Mouse (Mus musculus): ENCODE measurements around the gene Lmln. TPM values are rescaled to one million over a fixed set of nuclear protein-coding genes. Genes with fewer than 3 reads are reported as not detected.
"Not testable (repeated sequence)": the region's sequence is repeated elsewhere in the genome, so short reads cannot be mapped to it uniquely, and the experiment has no call there.

Lmln gene
- polyA plus RNA-seq, 1 experiment from 2014 or later = 1.8 TPM

- 72% methylated on average over 4 of the region's 4 CpGs for WGBS
- Histone ChIP-seq H3K4me3 (no peak overlapping the region), H3K27me3 (no peaks in the 10 kb centered on the region), H3K27ac (no peak overlapping the region), H3K36me3 (no peaks in the 10 kb centered on the region), H3K9me3 (no peaks in the 10 kb centered on the region), H3K4me2 (replicated peaks) (no peak overlapping the region), H3K4me1 (peaks cover 2% of the 10 kb centered on the region; the same call in 1 of the 2 replicates), H3K9ac (no peak overlapping the region)
- no peak for ATAC-seq (ENCODE audit: insufficient number of reproducible peaks, insufficient read depth, low FRiP score, low TSS enrichment)
Measured at GRCm38 (mm10) chr16:33036006-33036405, 26.3 kb upstream of the Lmln start.

GRCm38 (mm10) chr16:33042682-33043081 lies 19.6 kb upstream of the Lmln start:
- no peak overlapping the region for H3K4me3 ChIP-seq
- 94% methylated on average over 1 of the region's 1 CpGs for WGBS
- no peaks in the 10 kb centered on the region for H3K4me1 ChIP-seq

GRCm38 (mm10) chr16:33043268-33043667 lies 19.1 kb upstream of the Lmln start:
- H3K4me2 ChIP-seq (replicated peaks) = no peak overlapping the region
- H3K9me3 ChIP-seq = no peaks in the 10 kb centered on the region
- H3K4me1 ChIP-seq = no peaks in the 10 kb centered on the region
- 75% methylated on average over 2 of the region's 2 CpGs for WGBS
- H3K4me3 ChIP-seq = no peak overlapping the region
- H3K27ac ChIP-seq = no peak overlapping the region
- no peak for ATAC-seq (ENCODE audit: insufficient number of reproducible peaks, insufficient read depth, low FRiP score, low TSS enrichment)
- H3K27me3 ChIP-seq = no peaks in the 10 kb centered on the region
- H3K9ac ChIP-seq = no peak overlapping the region
- H3K36me3 ChIP-seq = no peaks in the 10 kb centered on the region

More at GRCm38 (mm10) chr16:33042682-33043081, 19.6 kb upstream of the Lmln start:
- Histone ChIP-seq H3K36me3 (no peaks in the 10 kb centered on the region), H3K27ac (no peak overlapping the region), H3K27me3 (no peaks in the 10 kb centered on the region), H3K9ac (no peak overlapping the region), H3K9me3 (no peaks in the 10 kb centered on the region), H3K4me2 (replicated peaks) (no peak overlapping the region)
- no peak for ATAC-seq (ENCODE audit: insufficient number of reproducible peaks, insufficient read depth, low FRiP score, low TSS enrichment)

- 82% methylated on average over 1 of the region's 1 CpGs for WGBS
- no peaks in the 10 kb centered on the region for H3K4me1 ChIP-seq
- no peak overlapping the region for H3K4me3 ChIP-seq
- H3K27me3 ChIP-seq = no peaks in the 10 kb centered on the region
- H3K4me2 ChIP-seq (replicated peaks) = no peak overlapping the region
- no peak overlapping the region for H3K27ac ChIP-seq
- no peaks in the 10 kb centered on the region for H3K9me3 ChIP-seq
- no peaks in the 10 kb centered on the region for H3K36me3 ChIP-seq
- no peak for ATAC-seq (ENCODE audit: insufficient number of reproducible peaks, insufficient read depth, low FRiP score, low TSS enrichment)
- no peak overlapping the region for H3K9ac ChIP-seq
Measured at GRCm38 (mm10) chr16:33048004-33048403, 14.3 kb upstream of the Lmln start.

GRCm38 (mm10) chr16:33048686-33049085 lies 13.6 kb upstream of the Lmln start:
- Histone ChIP-seq H3K36me3 (no peaks in the 10 kb centered on the region), H3K27me3 (no peaks in the 10 kb centered on the region), H3K4me1 (no peaks in the 10 kb centered on the region), H3K4me2 (replicated peaks) (no peak overlapping the region), H3K4me3 (no peak overlapping the region), H3K27ac (no peak overlapping the region), H3K9me3 (no peaks in the 10 kb centered on the region), H3K9ac (no peak overlapping the region)
- ATAC-seq (ENCODE audit: insufficient number of reproducible peaks, insufficient read depth, low FRiP score, low TSS enrichment) = no peak
- 74% methylated on average over 2 of the region's 2 CpGs for WGBS

GRCm38 (mm10) chr16:33049809-33050208 lies 12.5 kb upstream of the Lmln start:
- no peaks in the 10 kb centered on the region for H3K27me3 ChIP-seq
- 91% methylated on average over 16 of the region's 16 CpGs for WGBS
- H3K4me3 ChIP-seq = no peak overlapping the region
- ATAC-seq (ENCODE audit: insufficient number of reproducible peaks, insufficient read depth, low FRiP score, low TSS enrichment) = no peak
- H3K36me3 ChIP-seq = no peaks in the 10 kb centered on the region
- H3K27ac ChIP-seq = no peak overlapping the region
- H3K4me1 ChIP-seq = no peaks in the 10 kb centered on the region
- no peak overlapping the region for H3K9ac ChIP-seq
- no peaks in the 10 kb centered on the region for H3K9me3 ChIP-seq
- no peak overlapping the region for H3K4me2 ChIP-seq (replicated peaks)

GRCm38 (mm10) chr16:33053141-33053540 lies 9.2 kb upstream of the Lmln start:
- Histone ChIP-seq H3K9ac (no peak overlapping the region), H3K4me2 (replicated peaks) (no peak overlapping the region), H3K27ac (no peak overlapping the region), H3K36me3 (peaks cover 3% of the 10 kb centered on the region), H3K4me1 (peaks cover 4% of the 10 kb centered on the region), H3K4me3 (no peak overlapping the region), H3K27me3 (no peaks in the 10 kb centered on the region), H3K9me3 (no peaks in the 10 kb centered on the region)
- 60% methylated on average over 5 of the region's 5 CpGs for WGBS
- no peak for ATAC-seq (ENCODE audit: insufficient number of reproducible peaks, insufficient read depth, low FRiP score, low TSS enrichment)

- peaks cover 21% of the 10 kb centered on the region for H3K36me3 ChIP-seq
- not testable (repeated sequence) for H3K4me2 ChIP-seq (replicated peaks); H3K27me3 ChIP-seq; ATAC-seq (ENCODE audit: insufficient number of reproducible peaks, insufficient read depth, low FRiP score, low TSS enrichment); H3K4me3 ChIP-seq; H3K9ac ChIP-seq; H3K9me3 ChIP-seq; H3K27ac ChIP-seq
- H3K4me1 ChIP-seq = peaks cover 14% of the 10 kb centered on the region
- WGBS = 87% methylated on average over 2 of the region's 2 CpGs
Measured at GRCm38 (mm10) chr16:33054927-33055326, 7.4 kb upstream of the Lmln start.

GRCm38 (mm10) chr16:33055655-33056054 lies 6.7 kb upstream of the Lmln start:
- 24% methylated on average over 10 of the region's 10 CpGs for WGBS
- no peak overlapping the region for H3K27ac ChIP-seq
- no peak for ATAC-seq (ENCODE audit: insufficient number of reproducible peaks, insufficient read depth, low FRiP score, low TSS enrichment)
- peaks cover 14% of the 10 kb centered on the region for H3K4me1 ChIP-seq
- no peaks in the 10 kb centered on the region for H3K9me3 ChIP-seq
- H3K36me3 ChIP-seq = peaks cover 28% of the 10 kb centered on the region
- no peaks in the 10 kb centered on the region for H3K27me3 ChIP-seq
- 0 out of 2 replicates have a peak overlapping the region, but pooled peaks have one; percentile 7 for H3K9ac ChIP-seq
- peak overlapping the region; percentile 51 for H3K4me2 ChIP-seq (replicated peaks)
- peak overlapping the region; percentile 81 for H3K4me3 ChIP-seq

- WGBS = under 1% methylated on average over 47 of the region's 47 CpGs
- Histone ChIP-seq H3K4me1 (peaks cover 14% of the 10 kb centered on the region), H3K36me3 (peaks cover 32% of the 10 kb centered on the region), H3K9ac (peak within 1 kb of the TSS; percentile 91), H3K4me3 (peak within 1 kb of the TSS; percentile 81), H3K27me3 (no peaks in the 10 kb centered on the region), H3K4me2 (replicated peaks) (peak within 1 kb of the TSS; percentile 72), H3K27ac (peak within 1 kb of the TSS; percentile 93), H3K9me3 (no peaks in the 10 kb centered on the region)
- ATAC-seq (ENCODE audit: insufficient number of reproducible peaks, insufficient read depth, low FRiP score, low TSS enrichment) = peak; percentile 77
Measured at GRCm38 (mm10) chr16:33056095-33056785, 6.1 kb upstream of the Lmln start, which contains the start of the genes Iqcg and Rpl35a. Gene Iqcg, minus strand, starts transcription at chr16:33056218. Gene Rpl35a, plus strand, starts transcription at chr16:33056453.

- Histone ChIP-seq H3K36me3 (peaks cover 32% of the 10 kb centered on the region), H3K4me2 (replicated peaks) (peak overlapping the region; percentile 72), H3K27me3 (no peaks in the 10 kb centered on the region), H3K9ac (peak overlapping the region; percentile 91), H3K27ac (peak overlapping the region; percentile 93), H3K4me3 (peak overlapping the region; percentile 81), H3K9me3 (no peaks in the 10 kb centered on the region), H3K4me1 (peaks cover 16% of the 10 kb centered on the region)
- under 1% methylated on average over 24 of the region's 24 CpGs for WGBS
- no peak for ATAC-seq (ENCODE audit: insufficient number of reproducible peaks, insufficient read depth, low FRiP score, low TSS enrichment)
Measured at GRCm38 (mm10) chr16:33056786-33057185, 5.5 kb upstream of the Lmln start.

GRCm38 (mm10) chr16:33058033-33058432 lies 4.3 kb upstream of the Lmln start:
- H3K4me1 ChIP-seq = peaks cover 18% of the 10 kb centered on the region
- peak overlapping the region; percentile 28 for H3K9ac ChIP-seq
- no peak overlapping the region for H3K27ac ChIP-seq
- H3K4me3 ChIP-seq = peak overlapping the region; percentile 15; the same call in 1 of the 2 replicates
- no peaks in the 10 kb centered on the region for H3K27me3 ChIP-seq
- peak overlapping the region; percentile 72 for H3K4me2 ChIP-seq (replicated peaks)
- H3K9me3 ChIP-seq = no peaks in the 10 kb centered on the region
- 90% methylated on average over 16 of the region's 16 CpGs for WGBS
- peaks cover 32% of the 10 kb centered on the region for H3K36me3 ChIP-seq
- ATAC-seq (ENCODE audit: insufficient number of reproducible peaks, insufficient read depth, low FRiP score, low TSS enrichment) = no peak
